Mouse (Mus musculus) T-helper 17 cell (primary cell): ENCODE measurements around the gene Ndfip2.

Experiments used
- in situ Hi-C, 2 experiments: fragments of 300-600 bp; cut with MboI, MseI; formaldehyde crosslinking; loops; 1 replicate in 1 of 2; 2 replicates in 1 of 2; pipeline ENCODE4 v1.15.1; 2025; ENCODE audit warnings: high pct_unique_total_duplicates in 2 of 2

Gene Ndfip2

DNA sequence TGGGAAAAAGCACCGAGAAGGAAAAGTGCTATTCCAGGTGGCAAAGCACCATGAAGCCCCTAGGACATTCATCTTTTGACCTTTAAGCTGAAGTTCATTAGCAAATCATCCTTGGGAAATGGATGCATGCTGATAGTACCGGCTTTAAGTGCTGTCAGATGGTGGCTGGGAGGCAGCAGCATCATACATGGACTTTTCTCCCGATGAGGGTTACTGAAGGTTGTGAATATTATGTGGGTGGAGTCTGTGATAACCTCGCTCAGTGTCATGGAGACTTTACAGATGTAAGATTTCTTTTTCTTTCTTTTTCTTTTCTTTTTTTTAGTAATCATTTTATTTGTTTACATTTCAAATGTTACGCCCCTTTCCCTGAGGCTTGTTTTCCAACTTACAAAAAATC lies 18.9 kb downstream of the Ndfip2 start:
- in situ Hi-C loops, result loop anchor here in 1 of 2 experiments (25.0 kb wide), 1 partner anchor 90 kb away; the partner anchor contains the start of gene Rbm26

- in situ Hi-C loops, result loop anchor here in 1 of 2 experiments (25.0 kb wide), 1 partner anchor 97 kb away; the partner anchor contains the start of gene Rbm26
Observed at GRCm38 (mm10) chr14:105284062-105284461, 25.7 kb downstream of the Ndfip2 start.

- in situ Hi-C loops, result loop anchor here in 1 of 2 experiments (25.0 kb wide), 1 partner anchor 100 kb away; the partner anchor contains the start of gene Rbm26
Observed at GRCm38 (mm10) chr14:105287557-105287956, 29.2 kb downstream of the Ndfip2 start.

GRCm38 (mm10) chr14:105287972-105288371 lies 29.6 kb downstream of the Ndfip2 start:
- in situ Hi-C loops, result loop anchor here in 1 of 2 experiments (25.0 kb wide), 1 partner anchor 101 kb away; the partner anchor contains the start of gene Rbm26

DNA sequence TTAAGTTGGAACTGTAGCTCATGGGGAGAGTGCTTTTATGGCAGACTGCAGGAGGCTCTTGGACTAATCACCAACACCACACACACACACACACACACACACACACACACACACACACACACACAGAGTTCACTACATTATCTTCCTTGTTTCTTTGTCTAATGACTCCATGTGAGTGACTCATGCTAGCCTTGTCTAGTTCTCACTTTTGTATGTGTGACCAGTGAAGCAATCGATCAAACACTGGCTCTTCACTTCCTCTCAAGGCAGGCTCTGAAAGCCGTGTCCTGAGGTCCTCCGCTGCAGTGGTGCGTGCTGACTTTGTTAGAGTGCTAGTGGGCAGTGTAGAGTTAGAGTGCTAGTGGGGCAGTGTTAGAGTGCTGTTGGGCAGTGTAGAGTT lies 30.2 kb downstream of the Ndfip2 start:
- in situ Hi-C loops, result loop anchor here in 1 of 2 experiments (25.0 kb wide), 1 partner anchor 101 kb away; the partner anchor contains the start of gene Rbm26

DNA sequence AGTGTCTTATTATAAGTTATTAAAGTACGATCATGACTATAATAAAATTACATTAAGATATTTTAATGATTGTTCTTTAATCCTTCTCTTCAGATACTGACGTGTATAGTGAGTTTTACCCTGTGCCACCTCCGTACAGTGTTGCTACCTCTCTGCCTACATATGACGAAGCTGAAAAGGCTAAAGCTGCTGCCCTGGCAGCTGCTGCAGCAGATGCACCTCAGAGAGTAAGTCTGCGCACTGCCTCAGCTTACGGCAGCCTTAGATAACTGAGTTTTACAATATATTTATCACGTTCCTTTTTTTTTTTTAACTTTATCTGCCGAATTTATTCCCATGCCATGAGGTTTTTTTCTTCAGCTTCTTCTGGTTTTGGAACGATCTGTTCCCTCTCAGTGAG lies 33.8 kb downstream of the Ndfip2 start:
- in situ Hi-C loops, result loop anchor here in 1 of 2 experiments (5.0 to 25.0 kb wide), 2 partner anchors 65 to 105 kb away; partner anchors contain the start of gene Rbm26

DNA sequence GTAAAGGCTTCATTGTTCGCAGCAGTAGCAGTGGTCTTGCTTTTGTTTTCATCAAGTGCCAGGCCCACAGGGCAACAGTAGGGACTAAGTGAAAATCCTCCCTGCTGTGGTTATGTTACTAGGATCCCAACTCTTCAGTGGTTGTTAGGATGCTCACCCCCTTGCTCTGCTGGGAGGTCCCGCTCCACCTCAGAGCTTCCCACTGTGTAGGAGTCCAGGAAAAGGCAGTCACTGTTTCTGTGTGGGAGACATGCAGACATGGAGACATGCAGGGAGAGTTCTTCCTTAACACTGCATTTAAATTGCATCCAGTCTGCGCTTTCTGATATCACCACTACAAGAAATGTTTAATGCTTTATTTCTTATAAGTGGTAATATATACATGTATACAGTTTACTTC lies 35.4 kb downstream of the Ndfip2 start:
- in situ Hi-C loops, result loop anchor here in 1 of 2 experiments (5.0 to 25.0 kb wide), 2 partner anchors 66 to 106 kb away; partner anchors contain the start of gene Rbm26

- in situ Hi-C loops, result loop anchor here (5.0 to 25.0 kb wide), 2 partner anchors 64 to 109 kb away; partner anchors contain the start of gene Rbm26 (in 1 of the 2)
Observed at GRCm38 (mm10) chr14:105295820-105296582, 37.6 kb downstream of the Ndfip2 start.

- in situ Hi-C loops, result loop anchor here (5.0 to 25.0 kb wide), 3 partner anchors 67 to 847 kb away; partner anchors contain the start of gene Rbm26 (in 1 of the 2)
Observed at GRCm38 (mm10) chr14:105299744-105300255, 41.4 kb downstream of the Ndfip2 start.

- in situ Hi-C loops, result loop anchor here in 1 of 2 experiments (5.0 kb wide), 1 partner anchor 848 kb away; no protein-coding TSS in a partner anchor
Observed at GRCm38 (mm10) chr14:105300551-105300950, 42.2 kb downstream of the Ndfip2 start.

- in situ Hi-C loops, result loop anchor here in 1 of 2 experiments (5.0 kb wide), 1 partner anchor 850 kb away; no protein-coding TSS in a partner anchor
Observed at GRCm38 (mm10) chr14:105302708-105303107, 44.3 kb downstream of the Ndfip2 start.

DNA sequence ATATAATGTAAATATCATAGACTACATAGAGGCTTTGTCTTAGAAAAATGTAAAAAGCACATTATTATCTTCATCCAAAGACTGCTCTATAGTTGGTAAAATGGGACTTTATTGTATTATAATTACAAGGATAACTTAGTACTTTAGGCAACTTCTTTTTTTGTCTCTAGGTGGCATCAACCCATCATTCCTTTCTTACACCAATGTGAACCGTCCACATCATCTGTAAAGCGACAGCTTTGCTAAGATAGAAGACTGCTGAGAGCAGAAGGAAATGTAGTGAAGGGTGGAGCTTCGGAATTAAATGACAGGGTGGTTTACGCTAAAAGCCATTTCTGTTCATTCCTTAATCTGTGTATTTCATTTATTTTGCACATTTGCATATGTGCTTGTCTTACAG lies 49.3 kb downstream of the Ndfip2 start:
- in situ Hi-C loops, result no loop called here

DNA sequence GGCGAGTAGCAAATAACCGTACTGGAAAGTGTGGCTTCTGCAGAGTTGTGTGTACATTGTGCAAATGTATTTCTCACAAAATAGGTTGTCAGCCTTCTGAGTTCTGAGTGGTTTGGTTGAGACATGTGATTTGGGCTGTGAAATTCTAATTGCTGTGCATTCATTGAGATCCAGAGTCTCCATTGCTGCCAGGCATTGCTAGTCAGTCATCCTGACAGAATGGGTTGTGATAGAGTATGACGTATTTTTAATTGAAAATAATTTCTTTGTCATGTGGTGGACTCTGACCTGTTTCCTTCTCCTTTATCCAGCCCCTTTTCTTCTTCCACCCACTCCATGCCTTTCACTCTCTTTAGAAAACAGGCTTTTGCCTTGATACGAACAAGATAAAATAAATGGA lies 54.0 kb downstream of the Ndfip2 start:
- in situ Hi-C loops, result no loop called here

GRCm38 (mm10) chr14:105312944-105313343 lies 54.6 kb downstream of the Ndfip2 start:
- in situ Hi-C loops, result no loop called here

GRCm38 (mm10) chr14:105313877-105314276 lies 55.5 kb downstream of the Ndfip2 start:
- in situ Hi-C loops, result no loop called here

GRCm38 (mm10) chr14:105321712-105322111 lies 63.3 kb downstream of the Ndfip2 start:
- in situ Hi-C loops, result no loop called here

DNA sequence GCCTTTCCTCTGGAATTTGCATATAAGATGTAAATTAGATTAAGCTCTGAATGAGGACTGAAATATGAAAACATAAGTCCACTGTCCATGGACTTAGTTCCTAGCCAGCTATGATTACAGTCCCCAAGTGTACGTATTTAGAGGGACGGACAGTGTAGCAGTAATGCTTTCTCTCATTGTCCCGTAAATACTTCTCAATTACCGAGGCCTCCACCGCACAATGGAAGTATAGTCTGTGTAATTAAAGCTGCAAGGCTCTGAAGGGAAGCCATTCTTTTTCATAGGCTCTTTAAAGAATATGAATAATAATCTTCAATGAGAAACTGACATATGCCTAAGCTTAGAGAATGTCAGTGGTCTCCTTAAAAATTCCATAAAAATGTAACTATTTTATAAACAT lies 64.5 kb downstream of the Ndfip2 start:
- in situ Hi-C loops, result no loop called here

DNA sequence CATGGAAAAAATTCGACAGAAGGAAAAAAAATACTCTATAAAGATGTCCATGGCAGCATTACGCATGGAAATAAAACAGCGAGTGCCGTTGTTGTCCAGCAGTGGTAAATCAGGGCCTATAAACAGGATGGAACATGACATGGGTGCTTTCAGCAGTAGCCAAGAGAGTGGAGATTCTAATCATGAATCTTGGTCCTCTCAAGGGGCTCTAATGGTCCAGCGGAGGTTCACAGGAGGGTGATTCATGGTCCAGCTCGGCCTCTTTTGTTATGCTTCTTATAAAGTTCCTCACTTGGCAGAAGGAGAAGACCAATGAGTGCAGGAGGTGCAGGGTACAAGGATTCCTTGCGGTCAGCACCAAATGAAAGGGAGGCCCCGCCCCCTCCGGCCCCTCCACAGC lies 65.1 kb downstream of the Ndfip2 start:
- in situ Hi-C loops, result no loop called here

GRCm38 (mm10) chr14:105328397-105329302 lies 70.3 kb downstream of the Ndfip2 start:
- in situ Hi-C loops, result no loop called here

DNA sequence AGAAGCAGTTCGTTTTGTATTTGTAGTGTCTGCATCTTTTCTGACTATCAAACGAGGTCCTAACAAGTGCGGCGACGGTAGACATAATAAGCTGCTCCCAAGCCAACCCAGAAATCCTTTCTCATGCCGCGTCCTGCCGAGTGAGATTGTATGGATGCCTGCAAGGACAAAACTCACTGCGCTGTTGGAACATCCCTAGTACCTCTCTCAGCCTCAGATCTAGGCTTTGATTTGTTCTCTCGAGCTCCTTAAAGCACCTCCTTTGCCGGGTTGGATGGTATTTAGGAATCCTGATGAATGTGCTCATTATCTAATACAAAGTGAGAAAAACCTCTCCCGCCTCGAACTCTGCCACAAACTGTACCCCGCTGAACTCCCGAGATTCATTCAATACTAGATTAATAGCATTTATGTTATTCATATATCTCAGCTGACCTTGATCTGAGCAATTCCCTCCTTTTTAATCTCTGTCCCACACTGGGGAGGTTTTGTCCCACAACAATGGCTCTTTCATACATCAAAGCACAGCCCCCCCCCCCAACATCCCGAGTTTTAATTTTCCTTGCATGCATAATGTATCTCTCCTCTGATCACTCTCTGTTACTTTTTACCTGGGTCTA lies 75.2 kb downstream of the Ndfip2 start:
- in situ Hi-C loops, result no loop called here

- in situ Hi-C loops, result no loop called here
Observed at GRCm38 (mm10) chr14:105341765-105342164, 83.4 kb downstream of the Ndfip2 start.
